Mouse (Mus musculus): ENCODE data around the gene Prkn.

GRCm38 (mm10) chr17:11926865-11927386, 1086.7 kb downstream of the Prkn start:
- TF ChIP-seq CTCF (IDR thresholded peaks at IDR 0.05) (no peak), EP300 (IDR thresholded peaks at IDR 0.05) (no peak)

Data from lung, postnatal 0 days (tissue).